Mouse (Mus musculus): ENCODE data around the gene Mblac2. TPM values are rescaled to one million over a fixed set of nuclear protein-coding genes. Genes with fewer than 3 reads are reported as not detected.

Mblac2 gene
- polyA plus RNA-seq, 1 experiment: 3.8 TPM

GRCm38 (mm10) chr13:81684258-81684657 is 26.9 kb upstream of the Mblac2 start:
- Histone ChIP-seq H3K27ac (ENCODE audit: control insufficient read depth, insufficient read depth, low read length) (no peak overlapping the region), H3K4me1 (replicated peaks; ENCODE audit: control insufficient read depth, insufficient read depth, low read length) (no peaks in the 10 kb centered on the region), H3K4me3 (ENCODE audit: control insufficient read depth, insufficient read depth, low read length) (no peak overlapping the region), H3K27me3 (ENCODE audit: control insufficient read depth, insufficient read depth, low read length) (no peaks in the 10 kb centered on the region), H3K36me3 (ENCODE audit: control insufficient read depth, insufficient read depth, low read length) (no peaks in the 10 kb centered on the region)
- WGBS: 93% methylated on average over 5 of the region's 5 CpGs
- DNase-seq: no peak
- TF ChIP-seq POLR2A (IDR thresholded peaks at IDR 0.05; ENCODE audit: control insufficient read depth, extremely low read depth, insufficient read depth, low read length, poor library complexity): no peak
- no peak for TF ChIP-seq CTCF (IDR thresholded peaks at IDR 0.05; ENCODE audit: borderline replicate concordance, control insufficient read depth, extremely low read depth, insufficient read depth, low read length, poor library complexity)

DNA sequence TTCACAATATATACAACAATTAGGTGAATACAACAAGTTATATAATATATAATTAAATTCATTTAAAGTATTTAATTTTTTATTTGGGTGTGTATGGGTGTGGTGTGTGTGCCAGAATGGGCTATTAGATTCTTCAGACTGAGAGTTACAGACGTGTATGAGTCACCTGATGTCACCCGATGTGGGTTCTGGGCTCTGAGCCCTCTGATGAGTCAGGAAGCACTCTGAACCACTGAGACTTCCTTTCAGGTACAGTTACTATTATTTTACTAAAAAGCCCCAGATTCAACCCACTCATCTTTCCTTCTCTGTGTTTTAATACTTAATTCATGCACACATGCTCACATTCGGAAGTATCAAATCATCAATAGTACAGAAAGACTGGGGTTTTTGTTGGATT is 26.3 kb upstream of the Mblac2 start:
- TF ChIP-seq POLR2A (IDR thresholded peaks at IDR 0.05; ENCODE audit: control insufficient read depth, extremely low read depth, insufficient read depth, low read length, poor library complexity) (no peak), CTCF (IDR thresholded peaks at IDR 0.05; ENCODE audit: borderline replicate concordance, control insufficient read depth, extremely low read depth, insufficient read depth, low read length, poor library complexity) (no peak)
- Histone ChIP-seq H3K4me3 (ENCODE audit: control insufficient read depth, insufficient read depth, low read length) (no peak overlapping the region), H3K27ac (ENCODE audit: control insufficient read depth, insufficient read depth, low read length) (no peak overlapping the region), H3K27me3 (ENCODE audit: control insufficient read depth, insufficient read depth, low read length) (no peaks in the 10 kb centered on the region), H3K36me3 (ENCODE audit: control insufficient read depth, insufficient read depth, low read length) (no peaks in the 10 kb centered on the region), H3K4me1 (replicated peaks; ENCODE audit: control insufficient read depth, insufficient read depth, low read length) (peaks cover 4% of the 10 kb centered on the region)
- WGBS: 60% methylated on average over 3 of the region's 3 CpGs
- no peak for DNase-seq

GRCm38 (mm10) chr13:81689587-81689986 is 21.6 kb upstream of the Mblac2 start:
- H3K36me3 ChIP-seq (ENCODE audit: control insufficient read depth, insufficient read depth, low read length): no peaks in the 10 kb centered on the region
- H3K27ac ChIP-seq (ENCODE audit: control insufficient read depth, insufficient read depth, low read length): no peak overlapping the region
- 95% methylated on average over 3 of the region's 3 CpGs for WGBS

GRCm38 (mm10) chr13:81690477-81690876 is 20.7 kb upstream of the Mblac2 start:
- WGBS: 11% methylated on average over 10 of the region's 10 CpGs
- no peak overlapping the region for H3K4me3 ChIP-seq (ENCODE audit: control insufficient read depth, insufficient read depth, low read length)

More at GRCm38 (mm10) chr13:81689587-81689986, 21.6 kb upstream of the Mblac2 start:
- no peak for DNase-seq
- H3K4me3 ChIP-seq (ENCODE audit: control insufficient read depth, insufficient read depth, low read length): no peak overlapping the region
- peaks cover 12% of the 10 kb centered on the region for H3K4me1 ChIP-seq (replicated peaks; ENCODE audit: control insufficient read depth, insufficient read depth, low read length)
- TF ChIP-seq CTCF (IDR thresholded peaks at IDR 0.05; ENCODE audit: borderline replicate concordance, control insufficient read depth, extremely low read depth, insufficient read depth, low read length, poor library complexity) (no peak), POLR2A (IDR thresholded peaks at IDR 0.05; ENCODE audit: control insufficient read depth, extremely low read depth, insufficient read depth, low read length, poor library complexity) (no peak)
- no peaks in the 10 kb centered on the region for H3K27me3 ChIP-seq (ENCODE audit: control insufficient read depth, insufficient read depth, low read length)

GRCm38 (mm10) chr13:81691606-81692005 is 19.5 kb upstream of the Mblac2 start:
- Histone ChIP-seq H3K4me1 (replicated peaks; ENCODE audit: control insufficient read depth, insufficient read depth, low read length) (peaks cover 12% of the 10 kb centered on the region), H3K27me3 (ENCODE audit: control insufficient read depth, insufficient read depth, low read length) (no peaks in the 10 kb centered on the region), H3K27ac (ENCODE audit: control insufficient read depth, insufficient read depth, low read length) (no peak overlapping the region), H3K4me3 (ENCODE audit: control insufficient read depth, insufficient read depth, low read length) (no peak overlapping the region), H3K36me3 (ENCODE audit: control insufficient read depth, insufficient read depth, low read length) (no peaks in the 10 kb centered on the region)
- 52% methylated on average over 9 of the region's 9 CpGs for WGBS
- TF ChIP-seq CTCF (IDR thresholded peaks at IDR 0.05; ENCODE audit: borderline replicate concordance, control insufficient read depth, extremely low read depth, insufficient read depth, low read length, poor library complexity) (no peak), POLR2A (IDR thresholded peaks at IDR 0.05; ENCODE audit: control insufficient read depth, extremely low read depth, insufficient read depth, low read length, poor library complexity) (no peak)
- DNase-seq: no peak

More at GRCm38 (mm10) chr13:81690477-81690876, 20.7 kb upstream of the Mblac2 start:
- Histone ChIP-seq H3K36me3 (ENCODE audit: control insufficient read depth, insufficient read depth, low read length) (no peaks in the 10 kb centered on the region), H3K27me3 (ENCODE audit: control insufficient read depth, insufficient read depth, low read length) (no peaks in the 10 kb centered on the region), H3K4me1 (replicated peaks; ENCODE audit: control insufficient read depth, insufficient read depth, low read length) (peaks cover 12% of the 10 kb centered on the region), H3K27ac (ENCODE audit: control insufficient read depth, insufficient read depth, low read length) (peak overlapping the region; percentile 48; the same call in 1 of the 2 replicates)
- no peak for DNase-seq
- TF ChIP-seq POLR2A (IDR thresholded peaks at IDR 0.05; ENCODE audit: control insufficient read depth, extremely low read depth, insufficient read depth, low read length, poor library complexity): no peak
- no peak for TF ChIP-seq CTCF (IDR thresholded peaks at IDR 0.05; ENCODE audit: borderline replicate concordance, control insufficient read depth, extremely low read depth, insufficient read depth, low read length, poor library complexity)

DNA sequence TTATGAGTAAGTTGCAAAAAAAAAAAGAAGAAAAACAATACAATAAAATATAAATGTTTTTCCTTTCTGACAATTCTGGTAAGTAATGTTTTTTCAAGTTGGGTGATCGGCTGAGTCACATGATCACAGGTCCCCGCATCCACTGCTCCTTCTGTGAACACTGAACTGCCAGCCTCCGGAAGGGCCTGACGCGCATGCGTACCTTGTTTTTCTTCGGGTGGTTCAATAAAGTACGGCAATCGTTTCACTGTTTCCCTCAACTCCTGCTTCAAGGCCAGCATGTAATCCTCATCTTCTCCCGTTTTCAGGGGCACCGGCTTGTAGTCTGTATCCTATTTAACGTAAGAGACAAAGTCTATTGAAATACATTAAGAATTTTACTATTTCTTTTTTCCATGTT is 16.7 kb upstream of the Mblac2 start:
- no peak for DNase-seq
- H3K36me3 ChIP-seq (ENCODE audit: control insufficient read depth, insufficient read depth, low read length): no peaks in the 10 kb centered on the region
- H3K27me3 ChIP-seq (ENCODE audit: control insufficient read depth, insufficient read depth, low read length): no peaks in the 10 kb centered on the region
- no peak overlapping the region for H3K4me3 ChIP-seq (ENCODE audit: control insufficient read depth, insufficient read depth, low read length)
- WGBS: 99% methylated on average over 12 of the region's 12 CpGs
- TF ChIP-seq CTCF (IDR thresholded peaks at IDR 0.05; ENCODE audit: borderline replicate concordance, control insufficient read depth, extremely low read depth, insufficient read depth, low read length, poor library complexity) (no peak), POLR2A (IDR thresholded peaks at IDR 0.05; ENCODE audit: control insufficient read depth, extremely low read depth, insufficient read depth, low read length, poor library complexity) (no peak)
- H3K27ac ChIP-seq (ENCODE audit: control insufficient read depth, insufficient read depth, low read length): no peak overlapping the region
- H3K4me1 ChIP-seq (replicated peaks; ENCODE audit: control insufficient read depth, insufficient read depth, low read length): peaks cover 12% of the 10 kb centered on the region

GRCm38 (mm10) chr13:81703148-81703547 is 8.0 kb upstream of the Mblac2 start:
- H3K27ac ChIP-seq (ENCODE audit: control insufficient read depth, insufficient read depth, low read length): no peak overlapping the region
- WGBS: 84% methylated on average over 7 of the region's 7 CpGs
- no peaks in the 10 kb centered on the region for H3K36me3 ChIP-seq (ENCODE audit: control insufficient read depth, insufficient read depth, low read length)
- DNase-seq: no peak
- H3K4me3 ChIP-seq (ENCODE audit: control insufficient read depth, insufficient read depth, low read length): no peak overlapping the region
- H3K27me3 ChIP-seq (ENCODE audit: control insufficient read depth, insufficient read depth, low read length): no peaks in the 10 kb centered on the region
- TF ChIP-seq POLR2A (IDR thresholded peaks at IDR 0.05; ENCODE audit: control insufficient read depth, extremely low read depth, insufficient read depth, low read length, poor library complexity) (no peak), CTCF (IDR thresholded peaks at IDR 0.05; ENCODE audit: borderline replicate concordance, control insufficient read depth, extremely low read depth, insufficient read depth, low read length, poor library complexity) (no peak)
- H3K4me1 ChIP-seq (replicated peaks; ENCODE audit: control insufficient read depth, insufficient read depth, low read length): no peaks in the 10 kb centered on the region
